Mouse (Mus musculus): Measurements from ENCODE around the gene Gpr21.

The Gpr21 gene

GRCm38 (mm10) chr2:37569888-37570287, 53.8 kb downstream of the Gpr21 start:
- intact Hi-C loops (cut with DNase I) = loop anchor here (10.0 kb wide), 1 partner anchor 205 kb away; the partner anchor contains the start of gene Crb2
